Mouse (Mus musculus) G1E (cell line): ENCODE measurements around the gene Gm10188.

Experiments used
- CTCF ChIP-seq: IDR thresholded peaks from 2 replicates; pipeline ENCODE4 v1.5.1; 2012; ENCODE audit warnings: low read depth, low read length, inconsistent platforms, mixed read lengths
- GATA1 ChIP-seq: IDR thresholded peaks from 2 replicates; pipeline ENCODE4 v1.6.1; 2012; ENCODE audit warnings: borderline replicate concordance, low read length, inconsistent platforms, mixed read lengths
- TAL1 ChIP-seq: conservative IDR thresholded peaks from 2 replicates; pipeline ENCODE4 v1.6.1; 2012; ENCODE audit warnings: low read depth, low read length, inconsistent platforms, mixed read lengths

DNA sequence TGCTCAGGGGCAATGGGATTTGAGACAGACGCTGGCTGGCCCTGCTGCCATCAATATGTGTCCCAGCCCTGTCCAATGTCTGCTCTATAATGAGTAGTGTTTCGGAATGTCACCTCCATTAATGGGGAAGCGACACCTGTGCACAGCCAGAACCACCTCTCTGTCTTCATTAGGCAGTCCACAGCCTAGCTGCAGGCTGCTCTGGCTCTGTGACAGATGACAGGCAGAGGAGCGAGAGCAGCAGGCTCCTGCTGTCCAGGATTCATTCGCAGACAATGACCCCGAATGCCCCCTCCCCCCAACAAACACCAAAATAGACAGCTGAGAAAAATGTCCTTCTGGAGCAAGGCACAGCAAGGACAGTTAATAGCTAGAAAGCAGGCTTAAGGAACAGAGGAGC, 16.5 kb downstream of the Gm10188 start:
- TF ChIP-seq CTCF, result no peak
- no peak for TF ChIP-seq GATA1
- no peak for TF ChIP-seq TAL1
